Comparison of ENCODE assay signal across 26 mouse cellular contexts in genomic region chr9:117582591-117582990, GRCm38 (mm10). TPM values are rescaled to one million over a fixed set of nuclear protein-coding genes. Genes with fewer than 3 reads are reported as not detected.
DNase-seq lines count a peak whose midpoint lies in the region; ATAC-seq lines count a peak whose summit lies in the region.
"Had no signal": no experiment of that assay in that cellular context is flagged by ENCODE, and none has a peak within 500 bp of the region (broad histone marks: within the 10 kb centered on the region; RNA-seq: fewer than 3 reads in every experiment).

No protein-coding gene starts in this region.

- H3K36me3 ChIP-seq in embryonic facial prominence, embryonic 14.5 days (ENCODE audit: control insufficient read depth, insufficient read depth, low read length): no peaks in the 10 kb centered on the region
- H3K36me3 ChIP-seq in embryonic facial prominence, embryonic 10.5 days (replicated peaks): no peaks in the 10 kb centered on the region
- no peaks in the 10 kb centered on the region for H3K36me3 ChIP-seq in midbrain, embryonic 15.5 days (replicated peaks)
- H3K36me3 ChIP-seq: embryonic facial prominence, embryonic 12.5 days; embryonic facial prominence, embryonic 15.5 days; forebrain, embryonic 15.5 days; G1E had no signal

- H3K27me3 ChIP-seq in embryonic facial prominence, embryonic 14.5 days (replicated peaks; ENCODE audit: control insufficient read depth, insufficient read depth, low read length): no peaks in the 10 kb centered on the region
- no peaks in the 10 kb centered on the region for H3K27me3 ChIP-seq in embryonic facial prominence, embryonic 10.5 days (replicated peaks; ENCODE audit: low read depth, poor library complexity, severe bottlenecking)
- H3K27me3 ChIP-seq in midbrain, embryonic 15.5 days (replicated peaks): no peaks in the 10 kb centered on the region
- H3K27me3 ChIP-seq: CH12.LX; embryonic facial prominence, embryonic 12.5 days; embryonic facial prominence, embryonic 15.5 days; forebrain, embryonic 13.5 days; forebrain, embryonic 15.5 days had no signal

- H3K27ac ChIP-seq in embryonic facial prominence, embryonic 14.5 days (replicated peaks; ENCODE audit: low read depth, low read length): no peak overlapping the region
- no peak overlapping the region for H3K27ac ChIP-seq in embryonic facial prominence, embryonic 10.5 days (replicated peaks)
- H3K27ac ChIP-seq in midbrain, embryonic 15.5 days: no peak overlapping the region
- H3K27ac ChIP-seq: embryonic facial prominence, embryonic 12.5 days; embryonic facial prominence, embryonic 15.5 days; forebrain, embryonic 13.5 days; forebrain, embryonic 15.5 days had no signal

- peak; percentile 24 for DNase-seq in embryonic facial prominence, embryonic 14.5 days (ENCODE audit: low spot score)
- DNase-seq in embryonic facial prominence, embryonic 10.5 days (ENCODE audit: low spot score): no peak
- peak; percentile 81 for DNase-seq in retina, embryonic 14.5 days (ENCODE audit: low spot score)
- peak; percentile 14 for DNase-seq in retina, postnatal 7 days (ENCODE audit: low read depth, low spot score)
- no peak for DNase-seq in neural tube, embryonic 10.5 days (ENCODE audit: extremely low spot score, low spot score)
- DNase-seq: adrenal gland, adult 2 months; adrenal gland, postnatal 10 days; adrenal gland, postnatal 25 days; B cell, adult 2 months; cerebellum, adult 11 months; cerebellum, adult 18-20 months; cerebellum, adult 8-10 months; cerebellum, adult 9-11 months; cerebellum, postnatal 14 days; cerebellum, postnatal 36 days; embryo, embryonic 11 days; forebrain, postnatal 0 days had no signal

- ATAC-seq in embryonic facial prominence, embryonic 14.5 days (ENCODE audit: low read depth): no peak; the same call in 1 of the 2 replicates
- ATAC-seq in midbrain, embryonic 15.5 days (replicated peaks): no peak
- ATAC-seq: CD4-positive, CD25-positive, alpha-beta regulatory T cell, adult 4 months; forebrain, embryonic 13.5 days; forebrain, embryonic 15.5 days; forebrain, postnatal 0 days had no signal

- H3K9ac ChIP-seq in embryonic facial prominence, embryonic 14.5 days (ENCODE audit: low read depth, low read length): no peak overlapping the region
- no peak overlapping the region for H3K9ac ChIP-seq in midbrain, embryonic 15.5 days
- H3K9ac ChIP-seq: embryonic facial prominence, embryonic 12.5 days; embryonic facial prominence, embryonic 15.5 days; forebrain, embryonic 13.5 days; forebrain, embryonic 15.5 days; forebrain, postnatal 0 days had no signal

- no peak overlapping the region for H3K4me3 ChIP-seq in embryonic facial prominence, embryonic 14.5 days (ENCODE audit: low read depth, low read length)
- H3K4me3 ChIP-seq in embryonic facial prominence, embryonic 10.5 days: no peak overlapping the region
- no peak overlapping the region for H3K4me3 ChIP-seq in midbrain, embryonic 15.5 days
- H3K4me3 ChIP-seq: embryonic facial prominence, embryonic 12.5 days; embryonic facial prominence, embryonic 15.5 days; erythroblast, embryonic 14.5 days; forebrain, embryonic 13.5 days; forebrain, embryonic 15.5 days had no signal

- H3K9me3 ChIP-seq in embryonic facial prominence, embryonic 14.5 days (ENCODE audit: control insufficient read depth, low read length): no peaks in the 10 kb centered on the region
- H3K9me3 ChIP-seq in embryonic facial prominence, embryonic 10.5 days: peaks cover 6% of the 10 kb centered on the region; the same call in 1 of the 2 replicates
- H3K9me3 ChIP-seq in midbrain, embryonic 15.5 days: no peaks in the 10 kb centered on the region
- H3K9me3 ChIP-seq: embryonic facial prominence, embryonic 12.5 days; embryonic facial prominence, embryonic 15.5 days; forebrain, embryonic 13.5 days; forebrain, embryonic 15.5 days had no signal

- H3K4me1 ChIP-seq in embryonic facial prominence, embryonic 14.5 days (ENCODE audit: control insufficient read depth, insufficient read depth, low read length): no peaks in the 10 kb centered on the region
- H3K4me1 ChIP-seq in embryonic facial prominence, embryonic 10.5 days: no peaks in the 10 kb centered on the region
- H3K4me1 ChIP-seq in midbrain, embryonic 15.5 days: no peaks in the 10 kb centered on the region
- H3K4me1 ChIP-seq: embryonic facial prominence, embryonic 12.5 days; embryonic facial prominence, embryonic 15.5 days; forebrain, embryonic 13.5 days; forebrain, embryonic 15.5 days had no signal

- H3K4me2 ChIP-seq in embryonic facial prominence, embryonic 14.5 days (ENCODE audit: low read depth, low read length): no peak overlapping the region
- no peak overlapping the region for H3K4me2 ChIP-seq in midbrain, embryonic 15.5 days
- H3K4me2 ChIP-seq: embryonic facial prominence, embryonic 12.5 days; embryonic facial prominence, embryonic 15.5 days; forebrain, embryonic 13.5 days; forebrain, embryonic 15.5 days had no signal

- 80% methylated on average over 6 of the region's 6 CpGs for WGBS in embryonic facial prominence, embryonic 14.5 days
- 82% methylated on average over 6 of the region's 6 CpGs for WGBS in embryonic facial prominence, embryonic 10.5 days
- WGBS in midbrain, embryonic 15.5 days: 72% methylated on average over 6 of the region's 6 CpGs

RNA-seq across cellular contexts. Expression of gene Rbms3, which starts 47.1 kb away (rescaled TPM):
- polyA plus RNA-seq in embryonic facial prominence, embryonic 14.5 days (2014; fragmentation: Nextera tagmentation; extraction: Ambion mirVana): 86.1 and 98.9 TPM in 2 replicates
- 23.5 and 29.9 TPM in 2 replicates for polyA plus RNA-seq in embryonic facial prominence, embryonic 10.5 days (2016; fragmentation: Nextera tagmentation; extraction: Ambion mirVana)
- 51.6 and 51.9 TPM in 2 replicates for polyA plus RNA-seq in midbrain, embryonic 15.5 days (2015; fragmentation: Nextera tagmentation; extraction: Ambion mirVana)
- polyA plus RNA-seq: erythroblast, embryonic 14.5 days; G1E had no signal

Comparison
In these comparisons a context has a peak if more than half of its experiments do, and no peak if none do; other contexts are left out.
1. DNase-seq: peak in embryonic facial prominence, embryonic 14.5 days (single experiment), retina, embryonic 14.5 days (single experiment) and retina, postnatal 7 days (single experiment); none in embryonic facial prominence, embryonic 10.5 days (single experiment) and neural tube, embryonic 10.5 days (single experiment).